Mouse (Mus musculus) adrenal gland, adult (tissue): ENCODE results near the gene Oprl1.
A peak's percentile ranks its signal among the peaks of the same experiment; 100 is the strongest.

Experiments used
- DNase-seq, 2 experiments: peaks; one replicate each; pipeline ENCODE4 v3.0.0; 2022 to 2023; ENCODE audit warnings: low spot score in 1 of 2; ENCODE audit not compliant: inconsistent age in 2 of 2

The Oprl1 gene

GRCm38 (mm10) chr2:181714903-181715326, at the start of gene Oprl1:
TSS of gene Oprl1 (plus strand) at chr2:181715016.
- peak in 1 of 2 experiments; percentile 30 for DNase-seq

GRCm38 (mm10) chr2:181670285-181670912, 44.4 kb upstream of the Oprl1 start:
- peak in 1 of 2 experiments; percentile 65 for DNase-seq

GRCm38 (mm10) chr2:181670913-181671311, 43.9 kb upstream of the Oprl1 start:
- no peak for DNase-seq

GRCm38 (mm10) chr2:181671326-181671725, 43.5 kb upstream of the Oprl1 start, which contains the start of gene Sox18:
TSS of gene Sox18 (minus strand) at chr2:181671640.
- peak; percentile 66 to 82 for DNase-seq

DNA sequence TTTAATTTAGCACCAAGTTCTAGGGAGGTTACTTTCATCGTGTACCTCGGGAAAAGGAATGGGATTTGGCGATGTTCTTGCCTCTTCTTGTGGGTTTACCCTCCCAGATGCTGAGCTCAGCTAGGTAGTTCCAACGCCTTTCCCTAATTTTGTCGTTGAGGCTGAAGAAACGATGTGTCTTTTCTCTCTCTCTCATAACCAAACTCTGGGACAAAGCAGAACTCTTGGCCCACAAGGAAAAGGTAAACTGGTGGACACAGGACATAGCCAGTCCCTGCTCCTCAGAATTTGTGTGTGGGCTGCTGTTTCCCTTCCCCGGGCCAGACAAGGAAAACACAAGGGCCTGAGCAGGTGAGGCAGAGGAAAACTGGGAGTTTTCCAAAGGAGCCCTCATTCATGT, 42.8 kb upstream of the Oprl1 start:
- DNase-seq = no peak

GRCm38 (mm10) chr2:181673501-181673900, 41.3 kb upstream of the Oprl1 start:
- DNase-seq = peak; percentile 45 to 79

DNA sequence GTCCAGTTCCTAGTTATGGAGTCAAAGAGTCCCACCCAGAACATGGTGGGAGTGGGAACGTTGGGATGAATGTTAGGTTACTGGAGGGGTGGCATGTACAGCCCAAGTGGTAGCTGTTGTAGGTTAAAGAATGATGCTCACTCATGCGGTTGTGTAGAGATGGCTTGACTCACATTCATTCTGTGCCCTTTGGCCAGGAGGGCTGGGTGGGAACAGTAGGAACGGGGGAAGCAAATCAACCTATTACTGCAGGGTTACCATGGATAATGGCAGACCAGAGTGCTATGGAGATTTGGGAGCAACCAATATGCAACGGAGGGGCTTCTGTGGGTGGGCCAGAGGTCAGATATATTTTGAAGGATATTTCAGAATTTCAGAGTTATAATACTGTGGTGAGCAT, 39.9 kb upstream of the Oprl1 start:
- DNase-seq = no peak

DNA sequence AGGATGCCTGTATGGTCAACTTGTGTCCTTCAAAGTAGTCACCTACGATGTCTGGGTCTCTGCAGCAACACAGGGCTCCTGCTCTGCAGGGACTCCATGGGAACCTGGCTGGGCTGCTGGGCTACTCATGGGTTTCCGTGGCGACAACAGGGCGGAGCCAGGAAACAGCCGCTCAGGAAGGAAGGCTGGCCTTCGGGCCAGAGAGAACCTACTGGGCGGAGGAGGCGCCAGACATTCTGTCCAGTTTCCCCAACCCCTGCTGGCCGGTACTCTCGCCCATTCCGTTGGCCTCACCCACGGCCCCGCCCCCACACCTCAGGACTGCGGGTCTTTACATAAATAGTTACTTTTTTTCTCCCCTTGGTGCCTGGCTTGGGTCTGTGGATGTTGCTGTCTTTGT, 39.4 kb upstream of the Oprl1 start:
- peak; percentile 82 to 90 for DNase-seq

DNA sequence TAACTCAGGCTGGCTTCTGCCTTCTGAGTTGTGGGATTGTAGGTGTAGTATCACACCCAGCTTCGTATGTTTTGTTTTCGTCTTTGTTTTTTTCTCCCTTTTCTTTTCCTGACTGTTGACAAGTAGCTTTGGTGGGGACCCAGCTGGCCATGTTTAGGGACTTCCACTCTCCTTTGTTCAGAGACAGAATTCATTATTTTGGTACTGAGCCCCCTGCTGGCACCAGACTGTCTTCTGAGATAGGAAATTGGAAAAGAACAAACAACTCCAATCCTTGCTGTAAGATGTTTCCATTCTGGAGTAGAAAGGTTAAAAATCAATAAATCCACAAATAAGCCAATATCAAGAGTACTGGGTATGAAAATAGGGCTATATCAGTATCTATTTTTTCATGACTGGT, 38.4 kb upstream of the Oprl1 start:
- DNase-seq = no peak

DNA sequence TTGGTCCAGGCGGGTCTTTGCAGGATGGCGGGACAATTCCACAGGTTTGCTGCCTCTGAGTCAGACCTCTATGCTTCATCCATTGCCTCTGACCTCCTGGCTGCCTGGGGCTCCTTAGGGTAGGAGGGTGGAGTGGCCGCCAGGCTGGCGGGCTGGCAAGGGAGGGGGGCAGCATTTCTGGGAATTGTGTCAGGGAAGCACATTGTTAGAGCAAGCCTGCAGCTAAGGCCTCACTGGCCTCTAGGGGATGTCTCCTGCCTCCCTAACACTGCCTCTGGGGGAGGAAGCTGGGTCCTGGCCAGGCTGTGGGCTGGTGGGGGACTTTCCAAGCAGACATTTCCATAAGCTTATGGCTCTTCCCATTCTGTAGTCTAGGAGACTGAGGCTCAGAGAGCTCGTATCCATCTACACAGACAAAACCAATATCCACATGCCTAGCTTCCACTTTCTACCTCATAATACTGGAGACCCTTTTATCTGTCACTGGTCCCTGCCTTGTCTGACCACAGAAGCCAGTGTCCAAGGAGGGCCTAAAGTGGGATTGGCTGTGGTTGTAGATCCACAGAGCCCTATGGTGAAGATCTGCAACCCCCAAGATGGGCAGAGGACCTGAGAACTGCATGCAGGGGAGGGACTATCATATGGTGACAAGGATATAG, 37.6 kb upstream of the Oprl1 start:
- DNase-seq = peak; percentile 63 to 73

DNA sequence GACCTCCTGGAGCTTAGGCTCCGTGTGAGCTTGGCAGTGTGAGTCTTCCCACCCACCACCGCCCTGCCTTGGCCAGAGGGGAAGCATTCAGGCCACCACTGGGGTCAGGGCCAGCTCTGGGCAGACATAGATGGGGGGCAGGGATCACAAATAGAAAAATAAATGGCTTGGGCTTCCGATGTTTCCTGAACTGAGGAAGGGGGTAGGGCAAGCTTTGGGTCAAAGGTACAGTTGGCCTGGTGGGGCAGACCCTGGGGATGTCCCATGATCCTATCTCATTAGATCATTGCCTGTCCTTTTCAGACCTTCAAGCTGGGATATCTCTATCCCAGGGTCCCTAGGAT, 37.1 kb upstream of the Oprl1 start:
- DNase-seq = peak; percentile 48 to 68

DNA sequence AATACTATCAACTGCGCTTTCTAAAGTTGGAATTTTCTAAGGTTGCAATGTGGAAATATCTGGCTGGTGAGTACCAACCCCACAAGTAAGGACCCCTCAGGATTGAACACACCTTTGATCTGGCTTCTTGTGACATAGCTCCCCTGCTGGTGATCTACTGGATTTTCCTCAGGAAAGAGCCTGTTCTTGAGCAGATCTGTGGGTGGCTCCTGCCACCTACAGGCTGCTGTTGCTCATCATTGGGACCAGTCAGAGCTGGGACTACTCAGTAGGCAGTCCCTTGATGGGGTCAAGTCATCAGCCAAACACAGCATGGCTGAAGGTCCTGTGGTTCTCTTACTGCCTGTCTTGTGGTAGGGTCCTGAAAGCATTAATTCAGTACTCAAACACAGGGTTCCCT, 36.0 kb upstream of the Oprl1 start:
- peak; percentile 85 to 93 for DNase-seq

- DNase-seq = peak; percentile 79 to 94
These were observed 34.7 kb upstream of the Oprl1 start, which contains the start of gene Tcea2 for GRCm38 (mm10) chr2:181679951-181680715. TSS of gene Tcea2 (plus strand) at chr2:181680310.

GRCm38 (mm10) chr2:181680716-181681117, 34.1 kb upstream of the Oprl1 start:
- DNase-seq = peak in 1 of 2 experiments; percentile 72

- DNase-seq = no peak
These were observed 32.8 kb upstream of the Oprl1 start for GRCm38 (mm10) chr2:181681978-181682377.

- DNase-seq = no peak
These were observed 31.4 kb upstream of the Oprl1 start for GRCm38 (mm10) chr2:181683381-181683780.

- no peak for DNase-seq
These were observed 30.1 kb upstream of the Oprl1 start for GRCm38 (mm10) chr2:181684713-181685112.

DNA sequence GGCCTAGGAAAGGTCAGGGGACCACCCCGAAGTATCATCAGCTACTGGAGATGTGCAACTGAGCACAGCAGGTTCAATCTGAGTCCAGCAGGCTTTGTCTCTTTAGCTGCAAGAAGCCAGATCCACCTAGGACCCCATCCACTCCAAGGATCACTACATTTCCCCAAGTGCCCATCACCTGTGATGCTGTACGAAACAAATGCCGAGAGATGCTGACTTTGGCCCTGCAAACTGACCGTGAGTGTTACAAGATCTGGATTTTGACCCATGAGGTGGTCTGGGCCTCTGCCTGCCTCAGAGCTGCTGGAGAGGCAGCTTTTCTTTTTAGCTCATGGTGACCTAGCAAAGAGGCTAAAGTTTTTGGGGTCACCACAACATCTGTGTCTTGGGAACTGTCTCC, 29.1 kb upstream of the Oprl1 start:
- no peak for DNase-seq

- DNase-seq = no peak
These were observed 27.2 kb upstream of the Oprl1 start for GRCm38 (mm10) chr2:181687586-181687985.

GRCm38 (mm10) chr2:181689466-181690160, 25.2 kb upstream of the Oprl1 start:
- DNase-seq = no peak

GRCm38 (mm10) chr2:181691083-181691482, 23.7 kb upstream of the Oprl1 start:
- no peak for DNase-seq
